Mouse (Mus musculus) frontal cortex, postnatal 25 days (tissue): ENCODE results near the gene Plod3.

Experiments
- DNase-seq, 2 experiments: peaks; one replicate each; pipeline ENCODE4 v3.0.0; 2022; ENCODE audit warnings: low spot score in 2 of 2

Plod3 gene

GRCm38 (mm10) chr5:137015913-137016312, 29.1 kb downstream of the Plod3 start:
- DNase-seq: no peak

GRCm38 (mm10) chr5:137024318-137024717, 37.5 kb downstream of the Plod3 start:
- DNase-seq: no peak

GRCm38 (mm10) chr5:137025132-137025531, 38.3 kb downstream of the Plod3 start:
- DNase-seq: peak; percentile 67 to 77

GRCm38 (mm10) chr5:137026092-137026491, 39.3 kb downstream of the Plod3 start, which contains the start of gene Vgf:
Gene Vgf (plus strand): TSS chr5:137026392.
- DNase-seq: no peak

- no peak for DNase-seq
Observed at GRCm38 (mm10) chr5:137028561-137029272, 41.9 kb downstream of the Plod3 start.

- no peak for DNase-seq
Observed at GRCm38 (mm10) chr5:137029273-137029585, 42.4 kb downstream of the Plod3 start.

- peak; percentile 90 to 94 for DNase-seq
Observed at GRCm38 (mm10) chr5:137029643-137030415, 43.0 kb downstream of the Plod3 start.

- DNase-seq: no peak
Observed at GRCm38 (mm10) chr5:137030416-137030810, 43.6 kb downstream of the Plod3 start.

GRCm38 (mm10) chr5:137031076-137032032, 44.5 kb downstream of the Plod3 start:
- DNase-seq: no peak

- peak in 1 of 2 experiments; percentile 26 for DNase-seq
Observed at GRCm38 (mm10) chr5:137032033-137032421, 45.2 kb downstream of the Plod3 start.

- DNase-seq: peak; percentile 53 to 70
Observed at GRCm38 (mm10) chr5:137032641-137033074, 45.8 kb downstream of the Plod3 start.

- no peak for DNase-seq
Observed at GRCm38 (mm10) chr5:137036211-137036610, 49.4 kb downstream of the Plod3 start.

GRCm38 (mm10) chr5:137039453-137039852, 52.6 kb downstream of the Plod3 start:
- no peak for DNase-seq

- no peak for DNase-seq
Observed at GRCm38 (mm10) chr5:137041442-137041841, 54.6 kb downstream of the Plod3 start.

- DNase-seq: no peak
Observed at GRCm38 (mm10) chr5:137043997-137044396, 57.2 kb downstream of the Plod3 start.

GRCm38 (mm10) chr5:137045402-137046323, 58.8 kb downstream of the Plod3 start, which contains the start of gene Ap1s1:
Gene Ap1s1 (minus strand): TSS chr5:137046135.
- DNase-seq: peak; percentile 95
